Mouse (Mus musculus): ENCODE measurements around the gene Psenen. TPM values are rescaled to one million over a fixed set of nuclear protein-coding genes. Genes with fewer than 3 reads are reported as not detected.

Gene Psenen
- 141 and 161 TPM in 2 replicates for polyA plus RNA-seq (2012; rRNA removed)
- 136 and 137 TPM in 2 replicates for polyA plus RNA-seq (2014; fragmentation: Nextera tagmentation; extraction: Ambion mirVana)

- peak within 1 kb of the TSS; percentile 74 for H3K4me3 ChIP-seq (replicated peaks; ENCODE audit: low read length)
- H3K4me2 ChIP-seq (replicated peaks; ENCODE audit: low read depth, low read length, severe bottlenecking), result peak within 1 kb of the TSS; percentile 52
- under 1% methylated on average over 43 of the region's 45 CpGs for WGBS
Measured at GRCm38 (mm10) chr7:30563117-30563905, at the start of gene Psenen, which contains the start of the genes U2af1l4 and Gm49396. Gene Psenen, minus strand, starts transcription at chr7:30563627. Gene U2af1l4, plus strand, starts transcription at chr7:30563301. Gene Gm49396, plus strand, starts transcription at chr7:30563344.

GRCm38 (mm10) chr7:30612654-30613402 is 49.4 kb upstream of the Psenen start, which contains the start of gene Upk1a:
Gene Upk1a, minus strand, starts transcription at chr7:30612847.
- Histone ChIP-seq H3K4me3 (replicated peaks; ENCODE audit: low read length) (no peak within 1 kb of the TSS), H3K4me1 (ENCODE audit: control insufficient read depth, insufficient read depth, low read length) (no peaks in the 10 kb centered on the region), H3K9ac (ENCODE audit: low read depth, low read length, severe bottlenecking) (no peak within 1 kb of the TSS), H3K4me2 (replicated peaks; ENCODE audit: low read depth, low read length, severe bottlenecking) (no peak within 1 kb of the TSS), H3K36me3 (ENCODE audit: control insufficient read depth, insufficient read depth, low read length) (peaks cover 21% of the 10 kb centered on the region), H3K27ac (replicated peaks; ENCODE audit: low read depth, low read length) (no peak within 1 kb of the TSS), H3K9me3 (ENCODE audit: control insufficient read depth, low read length) (no peaks in the 10 kb centered on the region), H3K27me3 (ENCODE audit: control insufficient read depth, insufficient read depth, low read length) (no peaks in the 10 kb centered on the region)
- 58% methylated on average over 8 of the region's 8 CpGs for WGBS
- no peak for TF ChIP-seq POLR2A (IDR thresholded peaks at IDR 0.05; ENCODE audit: borderline replicate concordance, extremely low read depth, insufficient read depth, insufficient read length)
- no peak for ATAC-seq (ENCODE audit: low FRiP score, low read depth)
- no peak for DNase-seq (ENCODE audit: low spot score)

More at GRCm38 (mm10) chr7:30563117-30563905, at the start of gene Psenen, which contains the start of the genes U2af1l4 and Gm49396:
- no peaks in the 10 kb centered on the region for H3K27me3 ChIP-seq (ENCODE audit: control insufficient read depth, insufficient read depth, low read length)
- peak within 1 kb of the TSS; percentile 70 for H3K9ac ChIP-seq (ENCODE audit: low read depth, low read length, severe bottlenecking)
- peaks cover 30% of the 10 kb centered on the region for H3K36me3 ChIP-seq (ENCODE audit: control insufficient read depth, insufficient read depth, low read length)
- H3K4me1 ChIP-seq (ENCODE audit: control insufficient read depth, insufficient read depth, low read length), result peaks cover 16% of the 10 kb centered on the region
- no peaks in the 10 kb centered on the region for H3K9me3 ChIP-seq (ENCODE audit: control insufficient read depth, low read length)
- ATAC-seq (ENCODE audit: low FRiP score, low read depth) (peak; percentile 90), DNase-seq (ENCODE audit: low spot score) (peak; percentile 98)
- H3K27ac ChIP-seq (replicated peaks; ENCODE audit: low read depth, low read length), result peak within 1 kb of the TSS; percentile 86
- no peak for TF ChIP-seq POLR2A (IDR thresholded peaks at IDR 0.05; ENCODE audit: borderline replicate concordance, extremely low read depth, insufficient read depth, insufficient read length)

- Histone ChIP-seq H3K4me1 (ENCODE audit: control insufficient read depth, insufficient read depth, low read length) (no peaks in the 10 kb centered on the region), H3K4me2 (replicated peaks; ENCODE audit: low read depth, low read length, severe bottlenecking) (no peak overlapping the region), H3K4me3 (replicated peaks; ENCODE audit: low read length) (no peak overlapping the region), H3K9me3 (ENCODE audit: control insufficient read depth, low read length) (no peaks in the 10 kb centered on the region), H3K9ac (ENCODE audit: low read depth, low read length, severe bottlenecking) (no peak overlapping the region), H3K27me3 (ENCODE audit: control insufficient read depth, insufficient read depth, low read length) (no peaks in the 10 kb centered on the region), H3K27ac (replicated peaks; ENCODE audit: low read depth, low read length) (no peak overlapping the region), H3K36me3 (ENCODE audit: control insufficient read depth, insufficient read depth, low read length) (no peaks in the 10 kb centered on the region)
- DNase-seq (ENCODE audit: low spot score), result no peak
- 49% methylated on average over 7 of the region's 7 CpGs for WGBS
- TF ChIP-seq POLR2A (IDR thresholded peaks at IDR 0.05; ENCODE audit: borderline replicate concordance, extremely low read depth, insufficient read depth, insufficient read length), result no peak
- ATAC-seq (ENCODE audit: low FRiP score, low read depth), result no peak
Measured at GRCm38 (mm10) chr7:30610043-30610442, 46.6 kb upstream of the Psenen start.

- no peak for DNase-seq (ENCODE audit: low spot score)
- Histone ChIP-seq H3K27ac (replicated peaks; ENCODE audit: low read depth, low read length) (no peak overlapping the region), H3K9ac (ENCODE audit: low read depth, low read length, severe bottlenecking) (no peak overlapping the region), H3K27me3 (ENCODE audit: control insufficient read depth, insufficient read depth, low read length) (no peaks in the 10 kb centered on the region), H3K4me2 (replicated peaks; ENCODE audit: low read depth, low read length, severe bottlenecking) (no peak overlapping the region), H3K4me1 (ENCODE audit: control insufficient read depth, insufficient read depth, low read length) (no peaks in the 10 kb centered on the region), H3K9me3 (ENCODE audit: control insufficient read depth, low read length) (no peaks in the 10 kb centered on the region), H3K36me3 (ENCODE audit: control insufficient read depth, insufficient read depth, low read length) (no peaks in the 10 kb centered on the region), H3K4me3 (replicated peaks; ENCODE audit: low read length) (no peak overlapping the region)
- ATAC-seq (ENCODE audit: low FRiP score, low read depth), result no peak
- no peak for TF ChIP-seq POLR2A (IDR thresholded peaks at IDR 0.05; ENCODE audit: borderline replicate concordance, extremely low read depth, insufficient read depth, insufficient read length)
- 50% methylated on average over 16 of the region's 16 CpGs for WGBS
Measured at GRCm38 (mm10) chr7:30608476-30608875, 45.0 kb upstream of the Psenen start.

GRCm38 (mm10) chr7:30607706-30608309 is 44.4 kb upstream of the Psenen start:
- WGBS, result 26% methylated on average over 8 of the region's 8 CpGs
- ATAC-seq (ENCODE audit: low FRiP score, low read depth) (no peak), DNase-seq (ENCODE audit: low spot score) (no peak)

More at GRCm38 (mm10) chr7:30607706-30608309, 44.4 kb upstream of the Psenen start:
- Histone ChIP-seq H3K27me3 (ENCODE audit: control insufficient read depth, insufficient read depth, low read length) (no peaks in the 10 kb centered on the region), H3K9me3 (ENCODE audit: control insufficient read depth, low read length) (no peaks in the 10 kb centered on the region), H3K36me3 (ENCODE audit: control insufficient read depth, insufficient read depth, low read length) (no peaks in the 10 kb centered on the region), H3K27ac (replicated peaks; ENCODE audit: low read depth, low read length) (no peak overlapping the region), H3K9ac (ENCODE audit: low read depth, low read length, severe bottlenecking) (no peak overlapping the region), H3K4me1 (ENCODE audit: control insufficient read depth, insufficient read depth, low read length) (no peaks in the 10 kb centered on the region), H3K4me3 (replicated peaks; ENCODE audit: low read length) (no peak overlapping the region), H3K4me2 (replicated peaks; ENCODE audit: low read depth, low read length, severe bottlenecking) (no peak overlapping the region)
- no peak for TF ChIP-seq POLR2A (IDR thresholded peaks at IDR 0.05; ENCODE audit: borderline replicate concordance, extremely low read depth, insufficient read depth, insufficient read length)
